Comparison of ENCODE assay signal across 8 mouse cellular contexts in the genomic region with DNA sequence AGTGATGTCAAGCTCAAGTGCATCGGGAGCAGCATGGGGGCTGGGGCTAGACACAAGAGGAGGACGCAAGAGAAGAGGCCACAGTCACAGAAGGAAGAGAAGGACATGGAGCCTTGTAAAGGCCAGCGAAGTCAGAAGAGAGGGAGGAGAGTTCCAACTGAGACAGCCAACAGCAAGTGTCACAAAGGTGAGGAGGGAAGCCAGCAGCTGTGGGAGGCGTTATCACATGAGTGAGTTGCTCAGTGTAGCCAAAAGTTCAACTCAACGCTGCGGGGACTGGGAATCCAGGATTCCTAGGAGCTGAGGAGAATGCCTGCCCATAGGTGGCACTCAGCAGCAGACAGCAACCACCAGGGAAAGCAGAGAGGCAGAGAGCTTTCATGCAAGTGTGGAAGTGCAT. TPM values are rescaled to one million over a fixed set of nuclear protein-coding genes. Genes with fewer than 3 reads are reported as not detected.
DNase-seq lines count a peak whose midpoint lies in the region; ATAC-seq and TF ChIP-seq lines count a peak whose summit lies in the region.

No protein-coding gene starts in this region.

- H3K27me3 ChIP-seq in forebrain, postnatal 0 days (ENCODE audit: insufficient read depth, low read length), result no peaks in the 10 kb centered on the region
- H3K27me3 ChIP-seq in forebrain, embryonic 11.5 days (ENCODE audit: control insufficient read depth, insufficient read depth, low read length), result no peaks in the 10 kb centered on the region
- H3K27me3 ChIP-seq in limb, embryonic 15.5 days, result no peaks in the 10 kb centered on the region
- H3K27me3 ChIP-seq in stomach, postnatal 0 days (ENCODE audit: control insufficient read depth, insufficient read depth, low read length), result no peaks in the 10 kb centered on the region

- H3K9ac ChIP-seq in forebrain, postnatal 0 days, result no peak overlapping the region
- no peak overlapping the region; the same call in 1 of the 2 replicates for H3K9ac ChIP-seq in forebrain, embryonic 11.5 days (ENCODE audit: low read length)
- no peak overlapping the region for H3K9ac ChIP-seq in limb, embryonic 15.5 days
- H3K9ac ChIP-seq in stomach, postnatal 0 days (ENCODE audit: low read length), result no peak overlapping the region

- no peak for DNase-seq in forebrain, postnatal 0 days
- DNase-seq in forebrain, embryonic 11.5 days (ENCODE audit: low spot score), result no peak
- peak; percentile 48 for DNase-seq in brain, embryonic 14.5 days (ENCODE audit: low read depth)
- DNase-seq in heart, postnatal 4 days, result peak; percentile 52
- no peak for DNase-seq in stomach, postnatal 0 days (ENCODE audit: low spot score)
- no peak for DNase-seq in MN1 (ENCODE audit: low spot score)
- DNase-seq in cerebellum, adult 11-12 months, result no peak

- H3K4me1 ChIP-seq in forebrain, postnatal 0 days (ENCODE audit: insufficient read depth), result peaks cover 3% of the 10 kb centered on the region; the same call in 1 of the 2 replicates
- H3K4me1 ChIP-seq in forebrain, embryonic 11.5 days (replicated peaks; ENCODE audit: control insufficient read depth, insufficient read depth, low read length), result peaks cover 10% of the 10 kb centered on the region; the same call in 1 of the 2 replicates
- peaks cover 8% of the 10 kb centered on the region for H3K4me1 ChIP-seq in limb, embryonic 15.5 days
- H3K4me1 ChIP-seq in stomach, postnatal 0 days (replicated peaks; ENCODE audit: control insufficient read depth, insufficient read depth), result no peaks in the 10 kb centered on the region

- peak; percentile 50; the same call in 1 of the 2 replicates for ATAC-seq in forebrain, postnatal 0 days
- ATAC-seq in forebrain, embryonic 11.5 days (replicated peaks; ENCODE audit: low FRiP score), result no peak
- no peak for ATAC-seq in limb, embryonic 15.5 days (ENCODE audit: insufficient number of reproducible peaks, low FRiP score, low TSS enrichment, low read depth)
- ATAC-seq in stomach, postnatal 0 days (ENCODE audit: low FRiP score, low TSS enrichment), result no peak

- H3K9me3 ChIP-seq in forebrain, postnatal 0 days (ENCODE audit: low read length), result no peaks in the 10 kb centered on the region
- no peaks in the 10 kb centered on the region for H3K9me3 ChIP-seq in forebrain, embryonic 11.5 days (ENCODE audit: control insufficient read depth, low read length)
- no peaks in the 10 kb centered on the region for H3K9me3 ChIP-seq in limb, embryonic 15.5 days
- H3K9me3 ChIP-seq in stomach, postnatal 0 days (ENCODE audit: control insufficient read depth, low read length), result no peaks in the 10 kb centered on the region

- peak; percentile 59 for TF ChIP-seq CTCF in forebrain, postnatal 0 days (IDR thresholded peaks at IDR 0.05; ENCODE audit: low read depth)
- peak; percentile 40; the same call in 1 of the 2 replicates for TF ChIP-seq CTCF in brain, embryonic 14.5 days (IDR thresholded peaks at IDR 0.05; ENCODE audit: borderline replicate concordance, extremely low read depth, insufficient read depth, insufficient read length)
- TF ChIP-seq CTCF in stomach, postnatal 0 days (IDR thresholded peaks at IDR 0.05; ENCODE audit: low read depth), result peak; percentile 74

- H3K27ac ChIP-seq in forebrain, postnatal 0 days (ENCODE audit: low read depth, low read length), result no peak overlapping the region
- H3K27ac ChIP-seq in forebrain, embryonic 11.5 days (ENCODE audit: low read depth, low read length), result no peak overlapping the region
- peak overlapping the region; percentile 17; the same call in 1 of the 2 replicates for H3K27ac ChIP-seq in limb, embryonic 15.5 days
- H3K27ac ChIP-seq in stomach, postnatal 0 days (replicated peaks), result no peak overlapping the region

- no peak overlapping the region for H3K4me2 ChIP-seq in forebrain, postnatal 0 days (ENCODE audit: low read depth)
- no peak overlapping the region for H3K4me2 ChIP-seq in forebrain, embryonic 11.5 days (ENCODE audit: low read depth, low read length, severe bottlenecking)
- no peak overlapping the region for H3K4me2 ChIP-seq in limb, embryonic 15.5 days
- H3K4me2 ChIP-seq in stomach, postnatal 0 days (replicated peaks; ENCODE audit: low read depth), result no peak overlapping the region

- no peak for TF ChIP-seq POLR2A in brain, embryonic 14.5 days (IDR thresholded peaks at IDR 0.05; ENCODE audit: borderline replicate concordance, extremely low read depth, insufficient read depth, insufficient read length, poor library complexity, severe bottlenecking)

- 38% methylated on average over 6 of the region's 6 CpGs for WGBS in forebrain, postnatal 0 days
- WGBS in forebrain, embryonic 11.5 days, result 31% methylated on average over 6 of the region's 6 CpGs
- WGBS in limb, embryonic 15.5 days, result 50% methylated on average over 6 of the region's 6 CpGs
- WGBS in stomach, postnatal 0 days, result 40% methylated on average over 6 of the region's 6 CpGs

- H3K36me3 ChIP-seq in forebrain, postnatal 0 days (ENCODE audit: insufficient read depth), result peaks cover 11% of the 10 kb centered on the region; the same call in 1 of the 2 replicates
- no peaks in the 10 kb centered on the region; the same call in 1 of the 2 replicates for H3K36me3 ChIP-seq in forebrain, embryonic 11.5 days (ENCODE audit: control insufficient read depth, insufficient read depth, low read length)
- peaks cover 50% of the 10 kb centered on the region for H3K36me3 ChIP-seq in limb, embryonic 15.5 days
- H3K36me3 ChIP-seq in stomach, postnatal 0 days (ENCODE audit: control insufficient read depth, insufficient read depth, low read length), result no peaks in the 10 kb centered on the region

- no peak overlapping the region for H3K4me3 ChIP-seq in forebrain, postnatal 0 days (ENCODE audit: low read depth, low read length)
- H3K4me3 ChIP-seq in forebrain, embryonic 11.5 days (ENCODE audit: low read depth, low read length), result no peak overlapping the region
- H3K4me3 ChIP-seq in limb, embryonic 15.5 days, result no peak overlapping the region
- no peak overlapping the region for H3K4me3 ChIP-seq in stomach, postnatal 0 days (ENCODE audit: low read depth, low read length)

- TF ChIP-seq EP300 in stomach, postnatal 0 days (optimal IDR thresholded peaks at IDR 0.05), result no peak

RNA-seq across cellular contexts. Expression of gene Katnal1, which starts 19.7 kb away (rescaled TPM):
- total RNA-seq in forebrain, postnatal 0 days (2014; rRNA removed), result 45.0 and 47.9 TPM in 2 replicates
- 18.0 and 24.0 TPM in 2 replicates for polyA plus RNA-seq in forebrain, postnatal 0 days (2015; fragmentation: Nextera tagmentation; extraction: Ambion mirVana)
- 34.0 and 37.0 TPM in 2 replicates for polyA plus RNA-seq in forebrain, embryonic 11.5 days (2014; fragmentation: Nextera tagmentation; extraction: Ambion mirVana)
- polyA plus RNA-seq in brain, embryonic 14.5 days (2012; rRNA removed), result 21.4 and 27.0 TPM in 2 replicates
- 10 to 100 TPM in 1 of 2 experiments, 1 to 10 TPM in 1; 9.6 to 11.0 TPM for total RNA-seq in heart, postnatal 4 days (2021)
- 12.9 and 13.4 TPM in 2 replicates for polyA plus RNA-seq in limb, embryonic 15.5 days (2015; fragmentation: Nextera tagmentation; extraction: Ambion mirVana)
- 3.4 and 4.1 TPM in 2 replicates for polyA plus RNA-seq in stomach, postnatal 0 days (2015; fragmentation: Nextera tagmentation; extraction: Ambion mirVana)

Comparison
In these comparisons a context has a peak if more than half of its experiments do, and no peak if none do; other contexts are left out.
1. DNase-seq: peak in brain, embryonic 14.5 days (single experiment) and heart, postnatal 4 days (single experiment); none in forebrain, postnatal 0 days (single experiment), forebrain, embryonic 11.5 days (single experiment), stomach, postnatal 0 days (single experiment), MN1 (single experiment) and cerebellum, adult 11-12 months (single experiment).
2. Peak in every context shown above with its lines, with median percentiles within 50 percentile points of each other: CTCF ChIP-seq.